Mouse (Mus musculus) lung, postnatal 36 days (tissue): ENCODE data around the gene Chst5.
"Not testable (repeated sequence)": the region's sequence is repeated elsewhere in the genome, so short reads cannot be mapped to it uniquely, and the experiment has no call there.

Experiments
- DNase-seq: peaks from one replicate; pipeline ENCODE4 v3.0.0; 2022; ENCODE audit warnings: mixed read lengths

Chst5 gene

GRCm38 (mm10) chr8:111870379-111870778 lies 39.9 kb downstream of the Chst5 start:
- DNase-seq = no peak

DNA sequence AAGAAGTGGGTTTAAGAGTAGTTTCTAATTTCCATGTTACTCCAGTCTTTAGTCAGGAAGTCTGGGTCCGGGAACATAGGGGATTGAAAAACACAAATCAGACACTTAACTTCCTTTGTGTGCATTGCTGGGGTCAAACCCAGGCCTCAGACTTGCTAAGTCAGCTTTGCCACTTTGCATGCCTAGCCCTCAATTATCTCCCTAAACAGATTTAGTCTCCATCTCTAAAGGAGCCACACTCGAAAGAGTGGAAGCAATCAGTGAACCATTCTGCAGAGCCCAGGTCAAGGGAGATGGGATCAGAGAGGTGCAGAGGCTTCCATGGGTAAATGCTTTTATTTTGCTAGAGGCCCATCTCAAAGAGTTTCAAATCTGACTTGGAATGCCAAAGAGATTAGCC lies 41.6 kb downstream of the Chst5 start:
- no peak for DNase-seq

DNA sequence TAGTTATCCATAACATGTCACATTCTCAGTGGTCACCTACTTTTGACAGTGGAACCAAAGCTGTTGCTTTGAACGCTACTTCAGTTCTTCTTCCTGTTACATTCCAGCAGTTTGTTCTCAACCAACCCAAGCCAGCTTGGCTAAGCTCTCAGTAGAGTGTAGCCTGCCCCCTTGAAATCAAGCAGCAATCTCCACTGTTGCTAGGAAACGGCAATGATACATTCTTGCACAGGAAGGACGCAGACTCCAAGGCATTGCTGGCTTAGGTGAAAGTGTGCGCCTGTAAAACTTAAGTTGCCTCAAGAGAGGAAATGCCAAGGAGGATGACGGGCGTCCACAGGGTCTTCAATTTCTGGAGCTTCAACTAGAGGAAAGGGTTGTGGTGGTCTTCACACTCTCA lies 44.4 kb downstream of the Chst5 start:
- DNase-seq = peak; percentile 73

DNA sequence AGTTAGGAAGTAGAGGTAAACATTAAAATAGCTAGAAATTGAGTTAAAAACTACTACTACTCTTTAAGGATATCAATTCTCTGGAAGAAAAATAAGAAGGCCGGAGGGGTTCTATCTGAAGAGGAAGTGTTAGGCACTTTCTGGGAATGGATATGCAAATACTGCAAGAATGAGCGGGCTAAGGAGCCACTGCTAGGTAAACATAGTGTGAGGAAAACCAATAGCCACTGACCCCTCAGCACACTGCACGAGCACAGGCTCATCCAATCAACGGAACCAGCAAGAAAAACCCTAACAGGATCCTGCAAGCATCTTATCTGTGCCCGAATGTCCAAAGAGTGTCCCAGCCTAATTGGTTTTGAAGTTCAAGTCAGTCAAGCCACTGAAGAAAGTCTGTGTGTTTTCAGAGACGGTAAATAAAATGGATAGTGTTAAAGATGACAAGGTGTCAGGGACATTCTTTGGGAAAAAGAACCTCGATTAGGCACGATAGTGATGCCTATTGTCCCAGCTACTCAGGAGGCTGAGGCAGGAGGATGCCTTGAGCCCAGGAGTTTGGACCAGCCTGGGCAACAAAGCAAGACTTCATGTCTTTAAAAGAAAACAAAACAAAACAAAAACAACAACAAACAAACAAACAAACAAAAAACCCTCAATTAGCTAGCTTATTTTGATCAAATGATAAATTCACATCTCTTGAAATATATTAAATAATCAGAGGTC lies 45.0 kb downstream of the Chst5 start:
- DNase-seq = no peak

GRCm38 (mm10) chr8:111864648-111865047 lies 45.6 kb downstream of the Chst5 start:
- no peak for DNase-seq

DNA sequence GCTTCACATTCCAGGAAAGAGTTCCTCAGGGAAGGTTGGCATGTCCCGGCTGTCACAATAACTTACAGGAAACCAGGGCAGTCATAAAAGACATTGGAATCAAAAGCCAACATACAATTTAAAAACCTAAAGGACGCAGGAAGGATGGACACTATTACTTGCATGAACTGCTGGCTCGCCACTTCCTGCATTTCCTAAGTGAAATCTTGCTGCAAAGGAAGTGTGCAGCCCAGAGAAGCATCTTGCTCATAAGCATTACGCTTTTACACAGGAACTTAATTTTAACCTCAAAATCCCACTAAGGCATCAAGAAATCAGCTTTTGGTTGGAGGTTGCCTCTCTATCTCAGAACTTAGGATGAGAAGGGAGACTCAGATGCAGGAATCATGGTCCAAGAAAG lies 47.0 kb downstream of the Chst5 start:
- DNase-seq = no peak

- no peak for DNase-seq
Observed at GRCm38 (mm10) chr8:111855977-111856376, 54.3 kb downstream of the Chst5 start.

DNA sequence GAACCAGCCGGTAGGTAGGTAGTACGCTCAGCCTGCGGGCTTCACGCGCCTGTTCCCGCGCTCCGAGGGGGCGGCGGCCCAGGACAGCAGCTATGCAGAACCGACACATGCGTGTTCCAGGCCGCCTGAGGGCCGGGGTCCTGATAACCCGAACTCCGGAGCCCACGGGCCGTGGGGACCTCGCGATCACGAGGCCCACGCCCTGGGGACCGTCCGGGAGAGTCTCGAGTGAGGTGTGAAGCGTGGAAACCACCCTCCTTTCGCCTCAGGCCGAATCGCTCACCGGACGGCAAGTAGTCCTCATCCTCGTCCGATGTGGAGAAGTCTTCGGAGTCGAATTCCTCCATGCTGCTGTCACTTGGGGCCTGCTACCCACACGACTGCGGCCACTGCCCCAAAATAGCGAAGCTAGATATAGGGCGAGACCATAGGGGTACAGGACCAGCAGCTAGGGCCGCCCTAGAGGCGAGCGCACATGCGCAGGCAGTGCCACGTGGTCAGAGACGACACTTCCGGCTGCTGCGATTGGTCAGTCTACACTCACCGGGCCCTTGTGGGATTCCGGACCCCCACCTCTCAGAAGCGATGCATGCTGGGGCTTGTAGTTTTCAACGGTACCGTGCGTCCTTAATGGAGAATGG lies 56.3 kb downstream of the Chst5 start, which contains the start of gene Cfdp1:
TSS of gene Cfdp1 (minus strand) at position 431 of the 641 bp plus-strand sequence.
- DNase-seq = peak; percentile 99

DNA sequence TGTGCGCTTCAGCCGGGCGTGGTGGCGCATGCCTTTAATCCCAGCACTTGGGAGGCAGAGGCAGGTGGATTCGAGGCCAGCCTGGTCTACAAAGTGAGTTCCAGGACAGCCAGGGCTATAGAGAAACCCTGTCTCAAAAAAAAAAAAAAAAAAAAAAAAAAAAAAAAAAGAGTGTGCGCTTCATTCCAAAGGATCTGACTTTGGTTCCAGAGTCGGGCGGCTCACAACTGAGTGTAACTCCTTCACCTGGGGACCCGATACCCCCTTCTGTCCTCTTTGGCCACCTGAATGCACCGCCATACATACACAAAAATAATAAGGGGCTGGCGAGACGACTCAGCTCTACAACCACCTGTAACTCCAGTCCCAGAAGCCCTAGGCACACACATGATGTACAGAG lies 57.0 kb downstream of the Chst5 start:
- not testable (repeated sequence) for DNase-seq

- no peak for DNase-seq
Observed at GRCm38 (mm10) chr8:111846746-111847145, 63.5 kb downstream of the Chst5 start.
